Mouse (Mus musculus) liver, postnatal 0 days (tissue): ENCODE results near the gene Prdm10. TPM values are rescaled to one million over a fixed set of nuclear protein-coding genes. Genes with fewer than 3 reads are reported as not detected.
A peak's percentile ranks its signal among the peaks of the same experiment; 100 is the strongest.

ENCODE experiments used
- ATAC-seq: fragments of 200-750 bp; cut with Nextera tagmentation; 2 replicates; pipeline ENCODE4 v1.8.0; 2017; ENCODE audit warnings: mild to moderate bottlenecking, moderate library complexity
- DNase-seq: peaks from one replicate; pipeline ENCODE4 v3.0.0-alpha.2; 2016
- H3K27ac ChIP-seq: fragments of 300-500 bp; sonication (generic); 2 replicates; pipeline ENCODE4 v1.5.1; 2014; ENCODE audit warnings: antibody characterized with exemption, moderate library complexity, mild to moderate bottlenecking, low read depth
- H3K27me3 ChIP-seq: fragments of 300-500 bp; sonication (generic); 2 replicates; pipeline ENCODE4 v1.6.1; 2014; ENCODE audit warnings: low read length, control low read depth, mixed read lengths; ENCODE audit not compliant: insufficient read depth
- H3K36me3 ChIP-seq: fragments of 300-500 bp; sonication (generic); replicated peaks from 2 replicates; pipeline ENCODE4 v1.6.1; 2014; ENCODE audit warnings: mild to moderate bottlenecking, control low read depth, low read length, moderate library complexity, mixed read lengths; ENCODE audit not compliant: insufficient read depth
- H3K4me1 ChIP-seq: fragments of 300-500 bp; sonication (generic); 2 replicates; pipeline ENCODE4 v1.6.1; 2014; ENCODE audit warnings: antibody characterized with exemption, mild to moderate bottlenecking, control low read depth; ENCODE audit not compliant: insufficient read depth
- H3K4me2 ChIP-seq: fragments of 300-500 bp; sonication (generic); 2 replicates; pipeline ENCODE4 v1.6.1; 2014; ENCODE audit warnings: low read depth, mild to moderate bottlenecking, low read length, moderate library complexity, mixed read lengths
- H3K4me3 ChIP-seq: fragments of 300-500 bp; sonication (generic); 2 replicates; pipeline ENCODE4 v1.5.1; 2014; ENCODE audit warnings: low read depth, low read length
- H3K9ac ChIP-seq: fragments of 300-500 bp; sonication (generic); replicated peaks from 2 replicates; pipeline ENCODE4 v1.6.1; 2014; ENCODE audit warnings: mild to moderate bottlenecking, moderate library complexity
- H3K9me3 ChIP-seq: fragments of 300-500 bp; sonication (generic); 2 replicates; pipeline ENCODE4 v1.6.1; 2016; ENCODE audit warnings: mild to moderate bottlenecking, control low read depth, low read length, mixed read lengths
- CTCF ChIP-seq: sonication (generic); IDR thresholded peaks from 2 replicates; pipeline ENCODE4 v1.5.1; 2016; ENCODE audit warnings: antibody characterized with exemption, low read depth
- EP300 ChIP-seq: IDR thresholded peaks from 2 replicates; pipeline ENCODE4 v1.6.1; 2016; ENCODE audit warnings: antibody characterized with exemption, low read depth, mild to moderate bottlenecking
- WGBS: fragments of 180-500 bp; shearing (Covaris S2); extraction: QIAGEN DNeasy Blood & Tissue Kit; methylation state at CpG from one replicate; pipeline ENCODE4 v1.1.7; 2014; ENCODE audit not compliant: insufficient replicate concordance; 5-methylcytosine and 5-hydroxymethylcytosine counted together
- polyA plus RNA-seq: library from polyadenylated mRNA; unstranded; fragments of >200 nt; fragmentation: Nextera tagmentation; extraction: Ambion mirVana; gene quantifications from 2 replicates; pipeline ENCODE4 v1.2.1, GENCODE M21; 2015

The Prdm10 gene
- polyA plus RNA-seq, 1 experiment from 2014 or later = 1.5 TPM

DNA sequence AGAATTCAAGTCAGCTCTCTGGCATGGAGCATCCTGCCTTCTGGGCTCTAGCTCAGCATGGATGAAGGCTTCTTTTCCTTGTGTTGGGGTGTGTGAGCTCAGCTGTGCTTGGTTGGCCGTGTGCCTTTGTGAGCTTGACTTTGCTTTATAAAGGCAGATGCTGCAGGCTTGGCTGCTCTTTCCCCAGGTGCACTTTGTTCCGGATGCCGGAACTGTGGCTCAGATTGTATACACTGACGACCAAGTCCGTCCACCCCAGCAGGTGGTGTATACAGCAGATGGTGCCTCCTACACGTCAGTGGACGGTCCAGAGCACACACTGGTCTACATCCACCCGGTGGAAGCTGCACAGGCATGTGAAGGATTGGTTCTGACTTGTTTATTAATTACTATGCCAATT is 35.6 kb downstream of the Prdm10 start:
- ATAC-seq = peak; percentile 71
- Histone ChIP-seq H3K4me2 (no peak overlapping the region), H3K27me3 (no peaks in the 10 kb centered on the region), H3K9me3 (no peaks in the 10 kb centered on the region), H3K27ac (no peak overlapping the region), H3K4me3 (no peak overlapping the region), H3K9ac (no peak overlapping the region), H3K4me1 (peaks cover 3% of the 10 kb centered on the region; the same call in 1 of the 2 replicates), H3K36me3 (no peaks in the 10 kb centered on the region)
- TF ChIP-seq EP300 (no peak), CTCF (0 out of 2 replicates have a peak, but pooled peaks have one; percentile 6)
- 65% methylated on average over 8 of the region's 8 CpGs for WGBS
- peak; percentile 28 for DNase-seq

DNA sequence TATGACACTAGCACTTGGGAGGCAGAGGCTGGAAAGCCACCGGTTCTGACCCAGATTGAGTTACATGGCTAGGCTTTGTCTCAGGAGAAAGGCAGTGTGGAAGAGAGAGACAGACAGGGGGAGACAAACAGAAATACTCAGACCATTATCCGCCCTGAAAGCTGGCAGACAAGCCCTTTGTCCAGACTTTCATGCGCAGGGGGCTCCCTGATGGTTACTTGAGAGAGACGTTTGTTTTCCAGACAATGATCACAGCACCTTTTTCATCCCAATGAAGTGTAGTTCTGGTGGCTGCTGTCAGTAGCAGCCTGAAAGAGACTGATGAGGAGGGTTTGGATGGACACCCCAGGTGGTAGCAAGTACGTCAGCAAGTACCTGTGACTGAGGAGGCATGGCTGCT is 38.6 kb downstream of the Prdm10 start:
- no peak overlapping the region for H3K9ac ChIP-seq
- no peaks in the 10 kb centered on the region for H3K9me3 ChIP-seq
- WGBS = 81% methylated on average over 5 of the region's 5 CpGs
- no peaks in the 10 kb centered on the region for H3K27me3 ChIP-seq
- H3K27ac ChIP-seq = no peak overlapping the region
- DNase-seq = no peak
- no peak overlapping the region for H3K4me2 ChIP-seq
- TF ChIP-seq EP300 (no peak), CTCF (no peak)
- H3K36me3 ChIP-seq = no peaks in the 10 kb centered on the region
- no peak overlapping the region for H3K4me3 ChIP-seq
- ATAC-seq = no peak
- H3K4me1 ChIP-seq = no peaks in the 10 kb centered on the region

DNA sequence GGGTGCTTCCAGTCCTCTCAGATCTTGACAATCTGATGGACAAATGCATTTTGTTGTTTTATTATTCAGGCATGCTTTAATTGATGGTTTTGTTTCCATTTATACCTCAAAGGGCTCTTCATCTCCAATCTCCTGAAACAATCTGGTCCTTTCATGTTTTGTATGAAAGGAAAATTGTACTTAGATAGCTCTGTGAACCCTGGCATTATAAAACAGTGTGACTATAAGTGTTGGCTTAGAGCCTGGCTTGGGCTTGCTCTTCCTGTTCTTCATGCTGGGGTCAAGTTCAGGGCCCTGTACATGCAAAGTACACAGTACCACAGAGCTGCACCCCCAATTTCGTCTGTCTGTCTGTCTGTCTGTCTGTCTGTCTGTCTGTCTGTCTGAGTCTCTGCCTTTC is 40.4 kb downstream of the Prdm10 start:
- no peak for DNase-seq
- H3K9me3 ChIP-seq = no peaks in the 10 kb centered on the region
- H3K9ac ChIP-seq = no peak overlapping the region
- H3K27ac ChIP-seq = no peak overlapping the region
- no peak overlapping the region for H3K4me2 ChIP-seq
- no peak overlapping the region for H3K4me3 ChIP-seq
- no peaks in the 10 kb centered on the region for H3K27me3 ChIP-seq
- TF ChIP-seq EP300 = no peak
- TF ChIP-seq CTCF = no peak
- no peaks in the 10 kb centered on the region for H3K36me3 ChIP-seq
- ATAC-seq = no peak
- no peaks in the 10 kb centered on the region for H3K4me1 ChIP-seq
- 36% methylated on average over 1 of the region's 1 CpGs for WGBS

DNA sequence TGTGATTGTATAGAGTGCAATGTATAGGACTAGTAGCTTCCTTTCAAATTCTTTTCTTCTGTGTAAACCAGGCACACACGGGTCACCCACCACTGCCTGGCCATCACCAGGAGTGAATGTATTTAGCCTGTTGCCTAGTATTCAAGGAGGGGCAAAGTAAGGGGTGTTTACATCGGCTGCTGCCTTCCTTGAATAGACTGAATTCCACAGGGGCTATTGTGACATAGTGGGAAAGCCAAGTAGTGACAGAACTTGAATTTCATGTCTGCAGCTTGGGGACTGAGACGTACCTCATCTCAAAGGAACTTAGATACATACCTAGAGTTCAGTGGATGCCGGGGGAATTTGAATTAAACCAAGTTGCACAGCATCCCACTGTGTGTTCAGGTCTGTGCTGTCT is 41.2 kb downstream of the Prdm10 start:
- no peak overlapping the region for H3K9ac ChIP-seq
- no peaks in the 10 kb centered on the region for H3K4me1 ChIP-seq
- no peaks in the 10 kb centered on the region for H3K36me3 ChIP-seq
- DNase-seq (no peak), ATAC-seq (no peak)
- TF ChIP-seq EP300 = no peak
- no peak for TF ChIP-seq CTCF
- H3K27ac ChIP-seq = no peak overlapping the region
- H3K4me2 ChIP-seq = no peak overlapping the region
- H3K4me3 ChIP-seq = no peak overlapping the region
- 71% methylated on average over 4 of the region's 4 CpGs for WGBS
- H3K27me3 ChIP-seq = no peaks in the 10 kb centered on the region
- no peaks in the 10 kb centered on the region for H3K9me3 ChIP-seq

DNA sequence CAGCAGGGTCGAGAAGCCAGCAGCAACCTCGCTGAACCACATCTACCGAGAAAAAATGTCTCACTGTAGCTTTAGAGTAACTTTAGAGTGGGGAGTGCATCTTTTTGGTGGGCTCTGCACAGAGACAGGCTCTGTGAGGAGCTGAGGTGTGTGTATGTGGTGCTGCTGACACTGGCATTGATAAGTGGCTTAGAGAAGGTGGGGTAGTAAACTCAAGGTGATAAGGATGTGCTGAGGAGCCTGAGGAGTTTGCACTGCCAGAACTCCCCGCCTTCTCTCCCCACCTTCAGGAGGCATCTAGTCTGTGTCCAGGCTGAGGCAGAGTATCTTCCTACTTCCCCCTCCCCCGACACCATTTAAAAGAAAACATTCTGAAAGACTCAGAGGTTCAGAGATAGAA is 41.8 kb downstream of the Prdm10 start:
- TF ChIP-seq EP300 (no peak), CTCF (no peak)
- WGBS = 76% methylated on average over 5 of the region's 5 CpGs

DNA sequence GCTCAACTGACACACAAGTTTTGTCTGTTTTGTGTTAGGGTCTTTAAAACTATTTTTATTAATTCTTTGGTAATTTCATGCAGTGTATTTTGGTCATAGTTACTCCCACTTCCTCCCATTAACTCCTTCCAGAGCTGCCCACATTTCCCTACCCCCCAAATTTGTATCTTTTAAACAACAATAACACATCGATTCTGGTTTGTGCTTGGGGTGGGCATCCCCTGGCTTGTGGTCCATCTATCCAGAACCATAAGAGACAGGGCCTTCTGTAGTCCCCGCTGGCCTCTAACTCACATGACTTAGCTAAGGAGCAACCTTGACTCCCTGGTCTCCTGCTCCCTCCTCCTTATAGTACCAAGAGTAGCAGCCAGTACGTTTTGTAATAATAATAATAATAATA is 50.5 kb downstream of the Prdm10 start:
- Histone ChIP-seq H3K4me2 (no peak overlapping the region), H3K27me3 (no peaks in the 10 kb centered on the region), H3K27ac (no peak overlapping the region), H3K9me3 (no peaks in the 10 kb centered on the region), H3K9ac (no peak overlapping the region), H3K4me1 (no peaks in the 10 kb centered on the region), H3K36me3 (peaks cover 10% of the 10 kb centered on the region; the same call in 1 of the 2 replicates), H3K4me3 (no peak overlapping the region)
- 87% methylated on average over 3 of the region's 3 CpGs for WGBS
- TF ChIP-seq EP300 (no peak), CTCF (no peak)
- ATAC-seq (no peak), DNase-seq (no peak)

More for the DNA sequence above, 41.8 kb downstream of the Prdm10 start:
- H3K27me3 ChIP-seq = no peaks in the 10 kb centered on the region
- DNase-seq = no peak
- no peak overlapping the region for H3K27ac ChIP-seq
- no peaks in the 10 kb centered on the region for H3K4me1 ChIP-seq
- no peaks in the 10 kb centered on the region for H3K36me3 ChIP-seq
- no peaks in the 10 kb centered on the region for H3K9me3 ChIP-seq
- no peak overlapping the region for H3K9ac ChIP-seq
- ATAC-seq = no peak
- no peak overlapping the region for H3K4me3 ChIP-seq
- no peak overlapping the region for H3K4me2 ChIP-seq

DNA sequence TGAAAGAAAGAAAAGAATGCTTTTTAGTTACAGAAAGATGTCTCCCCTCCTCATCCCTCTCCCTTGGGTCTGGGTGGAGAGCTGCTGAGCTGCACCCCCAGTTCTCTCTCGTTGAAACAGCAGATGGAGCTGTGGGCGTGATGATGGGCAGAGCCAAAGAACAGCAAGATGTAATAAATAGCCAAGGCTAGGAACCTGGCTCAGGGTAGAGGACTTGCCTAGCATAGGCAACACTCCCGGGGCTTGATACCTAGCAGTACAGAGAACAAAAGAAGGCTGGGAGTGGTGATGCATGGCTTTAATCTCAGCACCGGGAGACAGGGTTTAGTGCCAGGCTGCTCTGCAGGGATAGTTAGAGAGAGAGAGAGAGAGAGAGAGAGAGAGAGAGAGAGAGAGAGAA is 50.9 kb downstream of the Prdm10 start:
- TF ChIP-seq CTCF (no peak), EP300 (no peak)
- WGBS = 78% methylated on average over 4 of the region's 4 CpGs

More for the DNA sequence above, 50.9 kb downstream of the Prdm10 start:
- no peaks in the 10 kb centered on the region for H3K9me3 ChIP-seq
- H3K4me2 ChIP-seq = no peak overlapping the region
- H3K27ac ChIP-seq = no peak overlapping the region
- H3K36me3 ChIP-seq = peaks cover 11% of the 10 kb centered on the region; the same call in 1 of the 2 replicates
- no peaks in the 10 kb centered on the region for H3K4me1 ChIP-seq
- H3K4me3 ChIP-seq = no peak overlapping the region
- H3K9ac ChIP-seq = no peak overlapping the region
- ATAC-seq (no peak), DNase-seq (no peak)
- no peaks in the 10 kb centered on the region for H3K27me3 ChIP-seq
